Mouse (Mus musculus): ENCODE measurements around the gene 2010111I01Rik.

The 2010111I01Rik gene

GRCm38 (mm10) chr13:63324978-63325848 is 360.5 kb downstream of the 2010111I01Rik start:
- intact Hi-C loops (cut with DNase I): no loop called here

GRCm38 (mm10) chr13:63326015-63326414 is 361.3 kb downstream of the 2010111I01Rik start:
- intact Hi-C loops (cut with DNase I): no loop called here

- intact Hi-C loops (cut with DNase I): loop anchor here (5.0 to 10.0 kb wide), 2 partner anchors 88 to 196 kb away; no protein-coding TSS in a partner anchor
These were observed 365.7 kb downstream of the 2010111I01Rik start for GRCm38 (mm10) chr13:63330236-63330860.

GRCm38 (mm10) chr13:63331379-63331778 is 366.7 kb downstream of the 2010111I01Rik start:
- intact Hi-C loops (cut with DNase I): loop anchor here (5.0 to 10.0 kb wide), 2 partner anchors 89 to 197 kb away; no protein-coding TSS in a partner anchor

GRCm38 (mm10) chr13:63332576-63333300 is 368.0 kb downstream of the 2010111I01Rik start:
- intact Hi-C loops (cut with DNase I): loop anchor here (1.0 to 10.0 kb wide), 4 partner anchors 90 to 408 kb away; no protein-coding TSS in a partner anchor

GRCm38 (mm10) chr13:63335421-63336134 is 370.9 kb downstream of the 2010111I01Rik start:
- intact Hi-C loops (cut with DNase I): loop anchor here (10.0 kb wide), 1 partner anchor 201 kb away; no protein-coding TSS in a partner anchor

- intact Hi-C loops (cut with DNase I): loop anchor here (10.0 kb wide), 1 partner anchor 202 kb away; no protein-coding TSS in a partner anchor
These were observed 371.6 kb downstream of the 2010111I01Rik start for GRCm38 (mm10) chr13:63336335-63336734.

- intact Hi-C loops (cut with DNase I): loop anchor here (10.0 kb wide), 1 partner anchor 203 kb away; no protein-coding TSS in a partner anchor
These were observed 372.7 kb downstream of the 2010111I01Rik start for GRCm38 (mm10) chr13:63337239-63337960.

GRCm38 (mm10) chr13:63339946-63340345 is 375.3 kb downstream of the 2010111I01Rik start:
- intact Hi-C loops (cut with DNase I): loop anchor here (10.0 kb wide), 1 partner anchor 205 kb away; no protein-coding TSS in a partner anchor

GRCm38 (mm10) chr13:63342781-63343180 is 378.1 kb downstream of the 2010111I01Rik start:
- intact Hi-C loops (cut with DNase I): no loop called here

GRCm38 (mm10) chr13:63344481-63344880 is 379.8 kb downstream of the 2010111I01Rik start:
- intact Hi-C loops (cut with DNase I): no loop called here

- intact Hi-C loops (cut with DNase I): no loop called here
These were observed 381.0 kb downstream of the 2010111I01Rik start for GRCm38 (mm10) chr13:63345476-63346225.

- intact Hi-C loops (cut with DNase I): no loop called here
These were observed 382.9 kb downstream of the 2010111I01Rik start for GRCm38 (mm10) chr13:63347639-63348038.

- intact Hi-C loops (cut with DNase I): loop anchor here (10.0 kb wide), 1 partner anchor 685 kb away; no protein-coding TSS in a partner anchor
These were observed 385.4 kb downstream of the 2010111I01Rik start for GRCm38 (mm10) chr13:63350076-63350475.

GRCm38 (mm10) chr13:63353312-63353711 is 388.6 kb downstream of the 2010111I01Rik start:
- intact Hi-C loops (cut with DNase I): loop anchor here (10.0 kb wide), 1 partner anchor 681 kb away; no protein-coding TSS in a partner anchor

GRCm38 (mm10) chr13:63356101-63356500 is 391.4 kb downstream of the 2010111I01Rik start:
- intact Hi-C loops (cut with DNase I): loop anchor here (10.0 kb wide), 1 partner anchor 679 kb away; no protein-coding TSS in a partner anchor

GRCm38 (mm10) chr13:63356558-63356957 is 391.9 kb downstream of the 2010111I01Rik start:
- intact Hi-C loops (cut with DNase I): loop anchor here (10.0 kb wide), 1 partner anchor 678 kb away; no protein-coding TSS in a partner anchor

GRCm38 (mm10) chr13:63359393-63359792 is 394.7 kb downstream of the 2010111I01Rik start:
- intact Hi-C loops (cut with DNase I): loop anchor here (10.0 kb wide), 1 partner anchor 675 kb away; no protein-coding TSS in a partner anchor

All from adrenal gland (tissue).